Mouse (Mus musculus): ENCODE measurements around the gene Olfr6.
"Not testable (repeated sequence)": the region's sequence is repeated elsewhere in the genome, so short reads cannot be mapped to it uniquely, and the experiment has no call there.

The Olfr6 gene

DNA sequence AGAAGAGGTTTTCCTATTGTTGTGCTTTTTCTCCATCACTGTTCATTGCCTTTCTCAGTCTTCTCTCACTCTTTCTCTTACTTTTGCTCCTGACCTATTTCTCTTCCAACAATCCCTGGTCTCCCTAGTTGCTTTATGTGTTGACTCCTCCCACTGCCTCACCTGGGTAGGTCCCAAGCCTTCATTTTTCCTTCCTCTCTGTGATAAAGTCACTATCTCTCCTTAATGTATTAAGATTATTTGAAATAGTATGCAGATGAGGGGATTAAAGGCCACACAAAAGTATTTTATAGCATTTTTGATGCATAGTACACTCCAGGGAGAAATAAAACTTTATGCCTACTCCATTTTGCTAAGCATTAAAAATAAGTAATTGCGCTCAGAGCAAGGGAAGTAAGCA lies at the start of gene Olfr6:
Gene Olfr6, minus strand, starts transcription at position 101 of the 400 bp plus-strand sequence.
- no peak for DNase-seq (ENCODE audit: low read depth, low spot score)

GRCm38 (mm10) chr7:107005972-107006371 lies 42.2 kb upstream of the Olfr6 start, which contains the start of gene Olfr2:
Gene Olfr2, minus strand, starts transcription at chr7:107006072.
- DNase-seq (ENCODE audit: low read depth, low spot score): no peak

GRCm38 (mm10) chr7:107004169-107004568 lies 40.4 kb upstream of the Olfr6 start:
- no peak for DNase-seq (ENCODE audit: low read depth, low spot score)

DNA sequence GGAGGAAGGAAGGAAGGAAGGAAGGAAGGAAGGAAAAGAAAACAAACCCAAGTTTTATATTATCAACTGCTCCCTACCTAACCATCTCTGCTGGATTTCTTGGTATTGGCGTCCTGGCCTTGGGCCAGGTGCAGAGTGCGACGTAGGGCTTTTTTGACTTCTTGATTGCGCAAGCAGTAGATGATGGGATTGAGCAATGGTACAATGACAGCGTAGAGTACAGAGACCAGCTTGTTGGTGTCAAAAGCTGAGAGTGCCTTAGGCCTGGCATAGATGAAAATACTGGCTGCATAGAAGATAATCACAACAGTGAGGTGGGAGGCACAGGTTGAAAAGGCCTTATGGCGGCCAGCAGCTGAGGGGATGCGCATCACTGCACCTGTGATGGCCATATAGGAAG lies 37.1 kb upstream of the Olfr6 start:
- no peak for DNase-seq (ENCODE audit: low read depth, low spot score)

DNA sequence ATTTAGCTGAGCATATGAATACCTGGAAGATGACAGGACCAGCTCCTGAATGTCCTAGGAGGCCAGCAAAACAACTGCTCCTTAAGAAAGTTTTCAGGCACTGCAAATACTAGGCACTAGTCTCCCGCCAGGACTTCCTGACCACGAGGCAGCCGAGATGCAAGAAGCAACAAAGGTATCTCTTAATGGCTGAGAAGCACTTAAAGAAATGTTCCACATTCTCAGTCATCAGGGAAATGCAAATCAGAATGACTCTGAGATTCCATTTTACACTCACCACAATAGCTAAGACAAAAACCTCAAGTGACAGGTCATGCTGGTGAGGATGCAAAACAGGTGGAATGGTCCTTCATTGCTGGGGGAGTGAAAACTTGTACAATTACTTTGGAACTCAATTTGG lies 21.5 kb upstream of the Olfr6 start:
- DNase-seq (ENCODE audit: low read depth, low spot score): no peak

DNA sequence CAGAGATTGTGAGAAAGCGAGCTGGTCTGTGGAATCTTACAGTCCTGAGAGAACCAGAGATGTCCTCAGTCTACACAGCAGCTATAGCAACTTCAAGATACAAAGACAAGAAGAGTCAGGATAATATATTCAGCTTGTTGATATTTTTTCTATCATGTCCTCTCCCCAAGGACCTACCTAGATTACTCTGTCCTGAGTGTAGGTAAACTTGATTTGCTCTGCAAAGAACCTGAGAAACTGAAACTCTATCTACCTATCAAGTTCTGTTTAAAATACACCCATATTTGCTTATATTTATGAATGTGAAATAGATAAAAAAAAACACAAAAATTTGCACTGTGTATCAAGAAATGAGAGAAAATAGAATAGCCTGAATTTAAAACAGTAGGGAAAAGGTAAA lies 11.6 kb upstream of the Olfr6 start, which contains the start of gene Olfr711:
Gene Olfr711, minus strand, starts transcription at position 101 of the 400 bp plus-strand sequence.
- no peak for DNase-seq (ENCODE audit: low read depth, low spot score)

DNA sequence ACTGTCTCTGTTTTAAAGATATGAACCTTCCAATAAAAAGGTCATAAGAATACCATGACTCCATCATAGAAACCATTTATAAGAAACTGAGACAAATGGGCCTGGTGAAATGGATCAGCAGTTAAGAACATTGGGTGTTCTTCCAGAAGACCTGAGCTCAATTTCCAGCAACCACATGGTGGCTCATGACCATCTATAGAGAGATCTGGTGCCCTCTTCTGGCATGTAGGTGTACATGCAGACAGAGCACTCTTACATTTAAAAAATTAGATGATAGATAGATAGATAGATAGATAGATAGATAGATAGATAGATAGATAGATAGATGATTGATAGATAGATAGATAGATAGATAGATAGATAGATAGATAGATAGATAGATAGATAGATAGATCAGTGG lies 3.8 kb upstream of the Olfr6 start:
- not testable (repeated sequence) for DNase-seq (ENCODE audit: low read depth, low spot score)

- no peak for DNase-seq (ENCODE audit: low read depth, low spot score)
These were observed 15.5 kb downstream of the Olfr6 start, which contains the start of gene Olfr710 for GRCm38 (mm10) chr7:106948212-106948611. Gene Olfr710, minus strand, starts transcription at chr7:106948312.

- no peak for DNase-seq (ENCODE audit: low read depth, low spot score)
These were observed 31.6 kb downstream of the Olfr6 start, which contains the start of gene Olfr709-ps1 for GRCm38 (mm10) chr7:106932119-106932518. Gene Olfr709-ps1, minus strand, starts transcription at chr7:106932219.

- not testable (repeated sequence) for DNase-seq (ENCODE audit: low read depth, low spot score)
These were observed 42.8 kb downstream of the Olfr6 start for GRCm38 (mm10) chr7:106920961-106921360.

GRCm38 (mm10) chr7:106907676-106908075 lies 56.1 kb downstream of the Olfr6 start, which contains the start of gene Olfr1532-ps1:
Gene Olfr1532-ps1, plus strand, starts transcription at chr7:106908001.
- DNase-seq (ENCODE audit: low read depth, low spot score): no peak
